Mouse (Mus musculus): Measurements from ENCODE around the gene Smim12. TPM values are rescaled to one million over a fixed set of nuclear protein-coding genes. Genes with fewer than 3 reads are reported as not detected.

Gene Smim12
- polyA plus RNA-seq, 1 experiment, result 18.1 TPM

- 79% methylated on average over 40 of the region's 40 CpGs for WGBS
- no peak for TF ChIP-seq POLR2A (IDR thresholded peaks at IDR 0.05; ENCODE audit: low read depth, low read length)
- TF ChIP-seq CTCF (IDR thresholded peaks at IDR 0.05; ENCODE audit: extremely low read depth, insufficient read length, insufficient replicate concordance, low read depth, low read length), result no peak
- no peak overlapping the region for H3K27ac ChIP-seq (ENCODE audit: insufficient read depth, low read depth, low read length)
- H3K36me3 ChIP-seq (ENCODE audit: control insufficient read depth, insufficient read depth, low read length), result no peaks in the 10 kb centered on the region
- peaks cover 4% of the 10 kb centered on the region; the same call in 1 of the 2 replicates for H3K4me1 ChIP-seq (ENCODE audit: control insufficient read depth, insufficient read depth, insufficient read length, low read length)
- H3K27me3 ChIP-seq (ENCODE audit: control insufficient read depth, insufficient read depth, low read length), result peaks cover 11% of the 10 kb centered on the region
- no peak overlapping the region for H3K4me3 ChIP-seq (ENCODE audit: low read depth, low read length)
These were observed 10.0 kb upstream of the Smim12 start for GRCm38 (mm10) chr4:127233416-127234125.

GRCm38 (mm10) chr4:127235742-127236487, 7.7 kb upstream of the Smim12 start:
- under 1% methylated on average over 66 of the region's 67 CpGs for WGBS
- H3K4me1 ChIP-seq (ENCODE audit: control insufficient read depth, insufficient read depth, insufficient read length, low read length), result peaks cover 4% of the 10 kb centered on the region; the same call in 1 of the 2 replicates
- no peak overlapping the region for H3K27ac ChIP-seq (ENCODE audit: insufficient read depth, low read depth, low read length)
- no peaks in the 10 kb centered on the region for H3K36me3 ChIP-seq (ENCODE audit: control insufficient read depth, insufficient read depth, low read length)
- peaks cover 11% of the 10 kb centered on the region for H3K27me3 ChIP-seq (ENCODE audit: control insufficient read depth, insufficient read depth, low read length)
- peak overlapping the region; percentile 65 for H3K4me3 ChIP-seq (ENCODE audit: low read depth, low read length)
- TF ChIP-seq POLR2A (IDR thresholded peaks at IDR 0.05; ENCODE audit: low read depth, low read length) (no peak), CTCF (IDR thresholded peaks at IDR 0.05; ENCODE audit: extremely low read depth, insufficient read length, insufficient replicate concordance, low read depth, low read length) (peak; percentile 76)

GRCm38 (mm10) chr4:127236631-127237030, 7.0 kb upstream of the Smim12 start:
- H3K4me3 ChIP-seq (ENCODE audit: low read depth, low read length), result peak overlapping the region; percentile 65
- WGBS, result 4% methylated on average over 14 of the region's 14 CpGs
- TF ChIP-seq POLR2A (IDR thresholded peaks at IDR 0.05; ENCODE audit: low read depth, low read length) (no peak), CTCF (IDR thresholded peaks at IDR 0.05; ENCODE audit: extremely low read depth, insufficient read length, insufficient replicate concordance, low read depth, low read length) (no peak)
- no peaks in the 10 kb centered on the region for H3K36me3 ChIP-seq (ENCODE audit: control insufficient read depth, insufficient read depth, low read length)
- H3K27me3 ChIP-seq (ENCODE audit: control insufficient read depth, insufficient read depth, low read length), result peaks cover 11% of the 10 kb centered on the region
- no peak overlapping the region for H3K27ac ChIP-seq (ENCODE audit: insufficient read depth, low read depth, low read length)
- H3K4me1 ChIP-seq (ENCODE audit: control insufficient read depth, insufficient read depth, insufficient read length, low read length), result peaks cover 4% of the 10 kb centered on the region; the same call in 1 of the 2 replicates

GRCm38 (mm10) chr4:127237271-127237670, 6.3 kb upstream of the Smim12 start:
- H3K4me3 ChIP-seq (ENCODE audit: low read depth, low read length), result no peak overlapping the region
- H3K36me3 ChIP-seq (ENCODE audit: control insufficient read depth, insufficient read depth, low read length), result no peaks in the 10 kb centered on the region
- 62% methylated on average over 10 of the region's 10 CpGs for WGBS
- TF ChIP-seq POLR2A (IDR thresholded peaks at IDR 0.05; ENCODE audit: low read depth, low read length), result no peak
- TF ChIP-seq CTCF (IDR thresholded peaks at IDR 0.05; ENCODE audit: extremely low read depth, insufficient read length, insufficient replicate concordance, low read depth, low read length), result no peak
- H3K4me1 ChIP-seq (ENCODE audit: control insufficient read depth, insufficient read depth, insufficient read length, low read length), result peaks cover 4% of the 10 kb centered on the region; the same call in 1 of the 2 replicates
- H3K27ac ChIP-seq (ENCODE audit: insufficient read depth, low read depth, low read length), result no peak overlapping the region
- peaks cover 11% of the 10 kb centered on the region for H3K27me3 ChIP-seq (ENCODE audit: control insufficient read depth, insufficient read depth, low read length)

- Histone ChIP-seq H3K4me1 (ENCODE audit: control insufficient read depth, insufficient read depth, insufficient read length, low read length) (peaks cover 5% of the 10 kb centered on the region; the same call in 1 of the 2 replicates), H3K27ac (ENCODE audit: insufficient read depth, low read depth, low read length) (no peak overlapping the region)
- 54% methylated on average over 6 of the region's 6 CpGs for WGBS
These were observed 888 bp upstream of the Smim12 start for GRCm38 (mm10) chr4:127242696-127243095.

GRCm38 (mm10) chr4:127243953-127244352, 369 bp downstream of the Smim12 start:
- TF ChIP-seq POLR2A (IDR thresholded peaks at IDR 0.05; ENCODE audit: low read depth, low read length) (no peak), CTCF (IDR thresholded peaks at IDR 0.05; ENCODE audit: extremely low read depth, insufficient read length, insufficient replicate concordance, low read depth, low read length) (no peak)
- WGBS, result under 1% methylated on average over 26 of the region's 26 CpGs
- H3K4me1 ChIP-seq (ENCODE audit: control insufficient read depth, insufficient read depth, insufficient read length, low read length), result peaks cover 5% of the 10 kb centered on the region; the same call in 1 of the 2 replicates
- peak overlapping the region; percentile 77 for H3K4me3 ChIP-seq (ENCODE audit: low read depth, low read length)
- no peak overlapping the region for H3K27ac ChIP-seq (ENCODE audit: insufficient read depth, low read depth, low read length)
- peaks cover 10% of the 10 kb centered on the region; the same call in 1 of the 2 replicates for H3K36me3 ChIP-seq (ENCODE audit: control insufficient read depth, insufficient read depth, low read length)
- no peaks in the 10 kb centered on the region for H3K27me3 ChIP-seq (ENCODE audit: control insufficient read depth, insufficient read depth, low read length)

More at GRCm38 (mm10) chr4:127242696-127243095, 888 bp upstream of the Smim12 start:
- no peak for TF ChIP-seq POLR2A (IDR thresholded peaks at IDR 0.05; ENCODE audit: low read depth, low read length)
- TF ChIP-seq CTCF (IDR thresholded peaks at IDR 0.05; ENCODE audit: extremely low read depth, insufficient read length, insufficient replicate concordance, low read depth, low read length), result no peak
- Histone ChIP-seq H3K36me3 (ENCODE audit: control insufficient read depth, insufficient read depth, low read length) (peaks cover 8% of the 10 kb centered on the region; the same call in 1 of the 2 replicates), H3K27me3 (ENCODE audit: control insufficient read depth, insufficient read depth, low read length) (no peaks in the 10 kb centered on the region), H3K4me3 (ENCODE audit: low read depth, low read length) (no peak overlapping the region)

All from small intestine, adult 2 months (tissue).